In the genomic region with DNA sequence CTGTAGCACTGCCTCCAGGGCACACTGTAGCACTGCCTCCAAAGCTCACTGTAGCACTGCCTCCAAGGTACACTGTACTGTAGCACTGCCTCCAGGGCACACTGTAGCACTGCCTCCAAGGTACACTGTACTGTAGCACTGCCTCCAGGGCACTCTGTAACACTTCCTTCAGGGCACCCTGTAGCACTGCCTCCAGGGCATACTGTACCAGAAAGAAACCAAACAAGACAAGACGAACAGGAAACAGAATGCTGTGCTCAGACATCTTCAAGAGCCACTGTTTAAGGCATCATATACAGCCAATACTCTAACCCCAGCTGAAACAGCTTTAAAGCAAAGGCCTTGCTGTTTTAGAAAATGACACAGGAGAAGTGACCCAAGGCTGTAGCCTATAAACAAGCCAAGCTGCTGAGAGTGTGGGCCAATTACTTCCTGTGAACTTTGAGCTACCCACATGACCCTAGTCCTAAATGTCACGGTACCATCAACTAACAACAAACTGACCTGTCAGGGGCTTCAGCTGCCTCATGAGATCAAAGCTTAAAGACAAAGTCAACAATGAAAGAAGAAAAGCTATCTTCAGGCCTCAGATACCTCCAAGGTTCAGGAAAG, we compare ENCODE assay signal across 31 mouse cellular contexts. TPM values are rescaled to one million over a fixed set of nuclear protein-coding genes. Genes with fewer than 3 reads are reported as not detected.
DNase-seq lines count a peak whose midpoint lies in the region; ATAC-seq lines count a peak whose summit lies in the region.
"Had no signal": no experiment of that assay in that cellular context is flagged by ENCODE, and none has a peak within 500 bp of the region (broad histone marks: within the 10 kb centered on the region; RNA-seq: fewer than 3 reads in every experiment).

No protein-coding gene starts in this region.

- H3K4me3 ChIP-seq in liver, embryonic 13.5 days (replicated peaks): no peak overlapping the region
- no peak overlapping the region for H3K4me3 ChIP-seq in liver, embryonic 12.5 days
- H3K4me3 ChIP-seq in brown adipose tissue, adult 24 weeks (ENCODE audit: insufficient read depth, low read depth, low read length): no peak overlapping the region
- no peak overlapping the region for H3K4me3 ChIP-seq in forebrain, embryonic 12.5 days (replicated peaks)
- H3K4me3 ChIP-seq in kidney, embryonic 15.5 days (replicated peaks): no peak overlapping the region
- H3K4me3 ChIP-seq in forebrain, embryonic 15.5 days: no peak overlapping the region
- H3K4me3 ChIP-seq: embryonic facial prominence, embryonic 10.5 days; embryonic facial prominence, embryonic 15.5 days; forebrain, embryonic 13.5 days; heart, embryonic 13.5 days; hindbrain, embryonic 10.5 days; limb, embryonic 10.5 days; limb, embryonic 15.5 days; megakaryocyte, embryonic 14.5 days; stomach, embryonic 15.5 days had no signal

- WGBS in liver, embryonic 13.5 days (ENCODE audit: insufficient replicate concordance): 54% methylated on average over 2 of the region's 2 CpGs
- 59% methylated on average over 2 of the region's 2 CpGs for WGBS in liver, embryonic 12.5 days (ENCODE audit: insufficient replicate concordance)
- WGBS in forebrain, embryonic 12.5 days: 80% methylated on average over 2 of the region's 2 CpGs
- 42% methylated on average over 2 of the region's 2 CpGs for WGBS in kidney, embryonic 15.5 days
- WGBS in forebrain, embryonic 15.5 days: 83% methylated on average over 2 of the region's 2 CpGs

- peaks cover 2% of the 10 kb centered on the region; the same call in 1 of the 2 replicates for H3K4me1 ChIP-seq in liver, embryonic 13.5 days (replicated peaks)
- H3K4me1 ChIP-seq in liver, embryonic 12.5 days: no peaks in the 10 kb centered on the region
- peaks cover 13% of the 10 kb centered on the region for H3K4me1 ChIP-seq in brown adipose tissue, adult 24 weeks (ENCODE audit: control insufficient read depth, insufficient read depth, insufficient read length, low read length)
- H3K4me1 ChIP-seq in forebrain, embryonic 12.5 days: peaks cover under 1% of the 10 kb centered on the region
- no peaks in the 10 kb centered on the region; the same call in 1 of the 2 replicates for H3K4me1 ChIP-seq in kidney, embryonic 15.5 days
- H3K4me1 ChIP-seq in forebrain, embryonic 15.5 days: peaks cover under 1% of the 10 kb centered on the region

- H3K27ac ChIP-seq in liver, embryonic 13.5 days: no peak overlapping the region
- H3K27ac ChIP-seq in liver, embryonic 12.5 days: no peak overlapping the region
- H3K27ac ChIP-seq in brown adipose tissue, adult 24 weeks (replicated peaks; ENCODE audit: low read depth, low read length): 0 out of 2 replicates have a peak overlapping the region, but pooled peaks have one; percentile 5
- no peak overlapping the region for H3K27ac ChIP-seq in forebrain, embryonic 12.5 days
- no peak overlapping the region for H3K27ac ChIP-seq in kidney, embryonic 15.5 days
- no peak overlapping the region for H3K27ac ChIP-seq in forebrain, embryonic 15.5 days (replicated peaks)
- H3K27ac ChIP-seq: embryonic facial prominence, embryonic 10.5 days; embryonic facial prominence, embryonic 15.5 days; forebrain, embryonic 13.5 days; heart, embryonic 13.5 days; hindbrain, embryonic 10.5 days; limb, embryonic 10.5 days; limb, embryonic 15.5 days; stomach, embryonic 15.5 days had no signal

- H3K9ac ChIP-seq in liver, embryonic 13.5 days: no peak overlapping the region
- no peak overlapping the region for H3K9ac ChIP-seq in liver, embryonic 12.5 days
- no peak overlapping the region for H3K9ac ChIP-seq in forebrain, embryonic 12.5 days
- no peak overlapping the region for H3K9ac ChIP-seq in kidney, embryonic 15.5 days
- H3K9ac ChIP-seq in forebrain, embryonic 15.5 days (replicated peaks): no peak overlapping the region
- H3K9ac ChIP-seq: embryonic facial prominence, embryonic 15.5 days; forebrain, embryonic 13.5 days; heart, embryonic 13.5 days; limb, embryonic 15.5 days; liver, postnatal 0 days; stomach, embryonic 15.5 days had no signal

- ATAC-seq in liver, embryonic 13.5 days (ENCODE audit: low read depth): peak; percentile 53
- no peak for ATAC-seq in liver, embryonic 12.5 days
- peak; percentile 80 for ATAC-seq in monocyte, adult 5-6 weeks (replicated peaks; ENCODE audit: insufficient number of reproducible peaks, low FRiP score, low TSS enrichment, poor library complexity, severe bottlenecking)
- ATAC-seq in forebrain, embryonic 12.5 days (ENCODE audit: low FRiP score): no peak
- ATAC-seq in kidney, embryonic 15.5 days (replicated peaks; ENCODE audit: low FRiP score): no peak
- ATAC-seq in forebrain, embryonic 15.5 days (replicated peaks): no peak
- ATAC-seq: forebrain, embryonic 13.5 days; hindbrain, embryonic 16.5 days; intestine, embryonic 16.5 days; liver, postnatal 0 days; Patski had no signal

- H3K9me3 ChIP-seq in liver, embryonic 13.5 days (replicated peaks): no peaks in the 10 kb centered on the region
- no peaks in the 10 kb centered on the region for H3K9me3 ChIP-seq in liver, embryonic 12.5 days (replicated peaks)
- H3K9me3 ChIP-seq in forebrain, embryonic 12.5 days: no peaks in the 10 kb centered on the region
- H3K9me3 ChIP-seq in kidney, embryonic 15.5 days (replicated peaks): no peaks in the 10 kb centered on the region
- no peaks in the 10 kb centered on the region for H3K9me3 ChIP-seq in forebrain, embryonic 15.5 days
- H3K9me3 ChIP-seq: embryonic facial prominence, embryonic 10.5 days; embryonic facial prominence, embryonic 15.5 days; forebrain, embryonic 13.5 days; G1E; heart, embryonic 13.5 days; hindbrain, embryonic 10.5 days; limb, embryonic 10.5 days; limb, embryonic 15.5 days; stomach, embryonic 15.5 days had no signal

- no peaks in the 10 kb centered on the region for H3K27me3 ChIP-seq in liver, embryonic 13.5 days
- no peaks in the 10 kb centered on the region for H3K27me3 ChIP-seq in liver, embryonic 12.5 days (replicated peaks)
- H3K27me3 ChIP-seq in forebrain, embryonic 12.5 days: no peaks in the 10 kb centered on the region
- no peaks in the 10 kb centered on the region for H3K27me3 ChIP-seq in kidney, embryonic 15.5 days
- H3K27me3 ChIP-seq in forebrain, embryonic 15.5 days: no peaks in the 10 kb centered on the region
- H3K27me3 ChIP-seq: embryonic facial prominence, embryonic 15.5 days; forebrain, embryonic 13.5 days; heart, embryonic 13.5 days; limb, embryonic 15.5 days; megakaryocyte, embryonic 14.5 days; Patski; stomach, embryonic 15.5 days had no signal

- H3K36me3 ChIP-seq in liver, embryonic 13.5 days: no peaks in the 10 kb centered on the region
- H3K36me3 ChIP-seq in liver, embryonic 12.5 days: no peaks in the 10 kb centered on the region
- no peaks in the 10 kb centered on the region for H3K36me3 ChIP-seq in forebrain, embryonic 12.5 days (replicated peaks)
- no peaks in the 10 kb centered on the region for H3K36me3 ChIP-seq in kidney, embryonic 15.5 days
- H3K36me3 ChIP-seq in forebrain, embryonic 15.5 days: no peaks in the 10 kb centered on the region
- H3K36me3 ChIP-seq: embryonic facial prominence, embryonic 10.5 days; embryonic facial prominence, embryonic 15.5 days; G1E; heart, embryonic 13.5 days; hindbrain, embryonic 10.5 days; limb, embryonic 15.5 days; stomach, embryonic 15.5 days had no signal

- no peak overlapping the region for H3K4me2 ChIP-seq in liver, embryonic 13.5 days
- no peak overlapping the region for H3K4me2 ChIP-seq in liver, embryonic 12.5 days
- no peak overlapping the region for H3K4me2 ChIP-seq in forebrain, embryonic 12.5 days
- no peak overlapping the region for H3K4me2 ChIP-seq in kidney, embryonic 15.5 days
- H3K4me2 ChIP-seq in forebrain, embryonic 15.5 days (replicated peaks): no peak overlapping the region
- H3K4me2 ChIP-seq: embryonic facial prominence, embryonic 15.5 days; forebrain, embryonic 13.5 days; heart, embryonic 13.5 days; limb, embryonic 15.5 days; stomach, embryonic 15.5 days had no signal

- no peak for DNase-seq in liver, embryonic 13.5 days
- DNase-seq: adrenal gland, postnatal 25 days; cerebellum, adult 18-20 months; cerebellum, postnatal 10 days; gastrocnemius, postnatal 36 days; heart, postnatal 10 days; kidney, adult 8-10 months; kidney, postnatal 10 days; layer of hippocampus, postnatal 36 days; liver, postnatal 0 days; lung, postnatal 36 days; midbrain, embryonic 14.5 days had no signal

RNA-seq across cellular contexts. Expression of a gene that starts 43.2 kb away (rescaled TPM):
- polyA plus RNA-seq in liver, embryonic 13.5 days (2015; fragmentation: Nextera tagmentation; extraction: Ambion mirVana): 3.0 and 3.6 TPM in 2 replicates
- 4.5 and 6.1 TPM in 2 replicates for polyA plus RNA-seq in liver, embryonic 12.5 days (2016; fragmentation: Nextera tagmentation; extraction: Ambion mirVana)
- 8.4 and 12.5 TPM in 2 replicates for polyA plus RNA-seq in brown adipose tissue, adult 24 weeks (2012; ENCODE audit: insufficient read depth, insufficient read length, missing spikeins)
- 321 to 541 TPM (median 341 TPM) in 3 replicates for total RNA-seq in monocyte, adult 5-6 weeks (2017)
- polyA plus RNA-seq in forebrain, embryonic 12.5 days (2016; fragmentation: Nextera tagmentation; extraction: Ambion mirVana): 19.6 and 21.6 TPM in 2 replicates
- 7.4 and 7.9 TPM in 2 replicates for polyA plus RNA-seq in kidney, embryonic 15.5 days (2015; fragmentation: Nextera tagmentation; extraction: Ambion mirVana)
- polyA plus RNA-seq in forebrain, embryonic 15.5 days (2015; fragmentation: Nextera tagmentation; extraction: Ambion mirVana): 21.5 and 24.1 TPM in 2 replicates

Comparison
In these comparisons a context has a peak if more than half of its experiments do, and no peak if none do; other contexts are left out.
1. ATAC-seq: peak in liver, embryonic 13.5 days (single experiment) and monocyte, adult 5-6 weeks (single experiment); none in liver, embryonic 12.5 days (single experiment), forebrain, embryonic 12.5 days (single experiment), kidney, embryonic 15.5 days (single experiment) and forebrain, embryonic 15.5 days (single experiment).